17 mouse cellular contexts compared by ENCODE assay signal in the genomic region with DNA sequence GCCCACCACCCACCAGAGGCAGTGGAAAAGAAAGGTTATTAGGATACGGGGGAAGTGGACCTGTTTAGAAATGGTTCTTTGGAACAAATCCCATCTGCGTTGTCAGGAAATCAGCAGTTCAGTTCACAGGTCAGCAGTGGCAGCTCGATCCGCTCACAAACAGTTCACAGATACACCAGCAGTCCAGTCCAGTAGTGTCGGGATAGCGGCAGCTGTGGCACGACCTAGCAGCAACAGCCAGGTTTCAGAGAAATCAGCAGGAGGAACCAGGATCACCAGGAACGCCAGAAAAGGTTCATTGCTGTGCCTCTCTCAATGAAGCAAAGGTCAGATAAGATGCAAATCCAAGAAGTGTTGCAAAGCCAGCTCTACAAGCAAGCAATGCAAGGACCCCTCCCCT. TPM values are rescaled to one million over a fixed set of nuclear protein-coding genes. Genes with fewer than 3 reads are reported as not detected.
DNase-seq lines count a peak whose midpoint lies in the region; ATAC-seq lines count a peak whose summit lies in the region.
"Had no signal": no experiment of that assay in that cellular context is flagged by ENCODE, and none has a peak within 500 bp of the region (broad histone marks: within the 10 kb centered on the region; RNA-seq: fewer than 3 reads in every experiment).

No protein-coding gene starts in this region.

- no peaks in the 10 kb centered on the region for H3K27me3 ChIP-seq in kidney, embryonic 15.5 days
- H3K27me3 ChIP-seq: CH12.LX; embryonic facial prominence, embryonic 13.5 days; forebrain, embryonic 12.5 days had no signal

- H3K36me3 ChIP-seq in kidney, embryonic 15.5 days = no peaks in the 10 kb centered on the region
- H3K36me3 ChIP-seq: embryonic facial prominence, embryonic 13.5 days; forebrain, embryonic 12.5 days; heart, embryonic 12.5 days; hindbrain, embryonic 10.5 days had no signal

- ATAC-seq in kidney, embryonic 15.5 days (replicated peaks; ENCODE audit: low FRiP score) = no peak
- ATAC-seq: forebrain, embryonic 16.5 days had no signal

- no peak overlapping the region for H3K27ac ChIP-seq in kidney, embryonic 15.5 days
- H3K27ac ChIP-seq: embryonic facial prominence, embryonic 13.5 days; forebrain, embryonic 12.5 days; hindbrain, embryonic 10.5 days; hindbrain, embryonic 14.5 days had no signal

- no peak overlapping the region for H3K9ac ChIP-seq in kidney, embryonic 15.5 days
- H3K9ac ChIP-seq: embryonic facial prominence, embryonic 13.5 days; forebrain, embryonic 12.5 days; heart, embryonic 12.5 days; hindbrain, embryonic 14.5 days had no signal

- H3K4me2 ChIP-seq in kidney, embryonic 15.5 days = no peak overlapping the region
- H3K4me2 ChIP-seq: embryonic facial prominence, embryonic 13.5 days; forebrain, embryonic 12.5 days; heart, embryonic 12.5 days; hindbrain, embryonic 14.5 days had no signal

- H3K4me1 ChIP-seq in kidney, embryonic 15.5 days = peaks cover 30% of the 10 kb centered on the region
- H3K4me1 ChIP-seq: embryonic facial prominence, embryonic 13.5 days had no signal

- H3K4me3 ChIP-seq in kidney, embryonic 15.5 days (replicated peaks) = no peak overlapping the region
- H3K4me3 ChIP-seq: embryonic facial prominence, embryonic 13.5 days; forebrain, embryonic 12.5 days; heart, embryonic 12.5 days; hindbrain, embryonic 10.5 days had no signal

- DNase-seq in kidney, adult 18-20 months = peak; percentile 30
- DNase-seq in kidney, postnatal 4 days = no peak
- DNase-seq in kidney, postnatal 36 days = peak; percentile 44 to 48
- DNase-seq in lung, postnatal 10 days = peak; percentile 19
- DNase-seq in lung, adult 18-20 months = no peak
- DNase-seq in cerebellum, postnatal 10 days = no peak
- DNase-seq: cerebellum, adult 11-12 months; cerebellum, adult 9-10 months; cerebellum, postnatal 36 days had no signal

- WGBS in kidney, embryonic 15.5 days = 69% methylated on average over 8 of the region's 8 CpGs

- H3K9me3 ChIP-seq in kidney, embryonic 15.5 days (replicated peaks) = no peaks in the 10 kb centered on the region
- H3K9me3 ChIP-seq: embryonic facial prominence, embryonic 13.5 days; heart, embryonic 12.5 days; hindbrain, embryonic 10.5 days had no signal

RNA-seq across cellular contexts. Expression of a gene that starts 27.3 kb away (rescaled TPM):
- polyA plus RNA-seq in kidney, embryonic 15.5 days (2015; fragmentation: Nextera tagmentation; extraction: Ambion mirVana) = 105 and 107 TPM in 2 replicates

RNA-seq across cellular contexts. Expression of a gene that starts 42.5 kb away (rescaled TPM):
- 47.7 and 48.9 TPM in 2 replicates for polyA plus RNA-seq in kidney, embryonic 15.5 days (2015; fragmentation: Nextera tagmentation; extraction: Ambion mirVana)

Comparison
In these comparisons a context has a peak if more than half of its experiments do, and no peak if none do; other contexts are left out.
1. DNase-seq: peak in kidney, adult 18-20 months (single experiment), kidney, postnatal 36 days (2 of 2) and lung, postnatal 10 days (single experiment); none in kidney, postnatal 4 days (0 of 2), lung, adult 18-20 months (0 of 2) and cerebellum, postnatal 10 days (0 of 2).